ENCODE assay signal across 7 mouse cellular contexts in genomic region chr9:48494817-48495547, GRCm38 (mm10). TPM values are rescaled to one million over a fixed set of nuclear protein-coding genes. Genes with fewer than 3 reads are reported as not detected.
DNase-seq lines count a peak whose midpoint lies in the region; ATAC-seq and TF ChIP-seq lines count a peak whose summit lies in the region.

Gene Rbm7 (minus strand): TSS chr9:48495299.
Gene Gm5617 (plus strand): TSS chr9:48495442.

- peak; percentile 99 for ATAC-seq in intestine, postnatal 0 days
- ATAC-seq in midbrain, embryonic 12.5 days (ENCODE audit: low FRiP score, low read depth) = peak; percentile 100

- peak within 1 kb of the TSS; percentile 86 for H3K4me2 ChIP-seq in intestine, postnatal 0 days (replicated peaks; ENCODE audit: low read depth)
- peak within 1 kb of the TSS; percentile 85 for H3K4me2 ChIP-seq in midbrain, embryonic 12.5 days (replicated peaks)

- peaks cover 39% of the 10 kb centered on the region for H3K36me3 ChIP-seq in embryonic facial prominence, embryonic 10.5 days (replicated peaks)
- H3K36me3 ChIP-seq in intestine, postnatal 0 days (ENCODE audit: control insufficient read depth, insufficient read depth) = peaks cover 30% of the 10 kb centered on the region
- peaks cover 31% of the 10 kb centered on the region for H3K36me3 ChIP-seq in midbrain, embryonic 12.5 days
- H3K36me3 ChIP-seq in small intestine, adult 2 months (ENCODE audit: control insufficient read depth, insufficient read depth, low read length) = peaks cover 27% of the 10 kb centered on the region

- H3K27ac ChIP-seq in embryonic facial prominence, embryonic 10.5 days (replicated peaks) = peak within 1 kb of the TSS; percentile 96
- H3K27ac ChIP-seq in intestine, postnatal 0 days (ENCODE audit: low read depth, low read length) = peak within 1 kb of the TSS; percentile 94
- H3K27ac ChIP-seq in midbrain, embryonic 12.5 days (replicated peaks) = peak within 1 kb of the TSS; percentile 90
- H3K27ac ChIP-seq in small intestine, adult 2 months (ENCODE audit: insufficient read depth, low read depth, low read length) = peak within 1 kb of the TSS; percentile 89

- DNase-seq in adrenal gland, postnatal 10 days = peak; percentile 96
- DNase-seq in embryonic facial prominence, embryonic 10.5 days (ENCODE audit: low spot score) = peak; percentile 94
- no peak for DNase-seq in gonadal fat pad, adult 2 months (ENCODE audit: low read depth)
- DNase-seq in left cerebral cortex, postnatal 4 days = peak; percentile 96

- H3K27me3 ChIP-seq in embryonic facial prominence, embryonic 10.5 days (replicated peaks; ENCODE audit: low read depth, poor library complexity, severe bottlenecking) = peaks cover 8% of the 10 kb centered on the region; the same call in 1 of the 2 replicates
- no peaks in the 10 kb centered on the region for H3K27me3 ChIP-seq in intestine, postnatal 0 days (replicated peaks; ENCODE audit: control insufficient read depth, insufficient read depth, low read length)
- H3K27me3 ChIP-seq in midbrain, embryonic 12.5 days = no peaks in the 10 kb centered on the region
- no peaks in the 10 kb centered on the region for H3K27me3 ChIP-seq in small intestine, adult 2 months (ENCODE audit: control insufficient read depth, insufficient read depth, low read length)

- TF ChIP-seq CTCF in intestine, postnatal 0 days (IDR thresholded peaks at IDR 0.05; ENCODE audit: low read depth) = no peak
- no peak for TF ChIP-seq CTCF in small intestine, adult 2 months (IDR thresholded peaks at IDR 0.05; ENCODE audit: extremely low read depth, insufficient read length, insufficient replicate concordance, low read depth, low read length)

- peak within 1 kb of the TSS; percentile 83 for H3K4me3 ChIP-seq in embryonic facial prominence, embryonic 10.5 days
- H3K4me3 ChIP-seq in intestine, postnatal 0 days (ENCODE audit: low read depth, low read length) = peak within 1 kb of the TSS; percentile 92
- H3K4me3 ChIP-seq in midbrain, embryonic 12.5 days = peak within 1 kb of the TSS; percentile 79
- H3K4me3 ChIP-seq in small intestine, adult 2 months (ENCODE audit: low read depth, low read length) = peak within 1 kb of the TSS; percentile 84

- under 1% methylated on average over 72 of the region's 72 CpGs for WGBS in embryonic facial prominence, embryonic 10.5 days
- WGBS in intestine, postnatal 0 days = under 1% methylated on average over 72 of the region's 72 CpGs
- 1% methylated on average over 72 of the region's 72 CpGs for WGBS in midbrain, embryonic 12.5 days
- WGBS in small intestine, adult 2 months = 1% methylated on average over 72 of the region's 72 CpGs

- TF ChIP-seq POLR2A in small intestine, adult 2 months (IDR thresholded peaks at IDR 0.05; ENCODE audit: low read depth, low read length) = peak; percentile 94

- no peaks in the 10 kb centered on the region for H3K9me3 ChIP-seq in embryonic facial prominence, embryonic 10.5 days
- H3K9me3 ChIP-seq in intestine, postnatal 0 days (ENCODE audit: control insufficient read depth) = no peaks in the 10 kb centered on the region
- no peaks in the 10 kb centered on the region for H3K9me3 ChIP-seq in midbrain, embryonic 12.5 days

- peak within 1 kb of the TSS; percentile 87 for H3K9ac ChIP-seq in intestine, postnatal 0 days (ENCODE audit: low read depth, low read length)
- H3K9ac ChIP-seq in midbrain, embryonic 12.5 days (replicated peaks) = peak within 1 kb of the TSS; percentile 77

- H3K4me1 ChIP-seq in embryonic facial prominence, embryonic 10.5 days = peaks cover 16% of the 10 kb centered on the region
- no peaks in the 10 kb centered on the region for H3K4me1 ChIP-seq in intestine, postnatal 0 days (replicated peaks; ENCODE audit: control insufficient read depth, insufficient read depth, low read length)
- peaks cover 16% of the 10 kb centered on the region for H3K4me1 ChIP-seq in midbrain, embryonic 12.5 days
- H3K4me1 ChIP-seq in small intestine, adult 2 months (ENCODE audit: control insufficient read depth, insufficient read depth, insufficient read length, low read length) = peaks cover 7% of the 10 kb centered on the region; the same call in 1 of the 2 replicates

- intact Hi-C loops in left cerebral cortex, postnatal 4 days (cut with DNase I) = no loop called here

RNA-seq across cellular contexts. Expression of gene Rbm7, which starts in this region (rescaled TPM):
- total RNA-seq in adrenal gland, postnatal 10 days (2021) = 10 to 100 TPM; 64.6 to 70.9 TPM
- 115 and 118 TPM in 2 replicates for polyA plus RNA-seq in embryonic facial prominence, embryonic 10.5 days (2016; fragmentation: Nextera tagmentation; extraction: Ambion mirVana)
- 37.3 and 38.0 TPM in 2 replicates for polyA plus RNA-seq in gonadal fat pad, adult 2 months (2012; rRNA removed)
- 73.5 and 74.0 TPM in 2 replicates for polyA plus RNA-seq in intestine, postnatal 0 days (2015; fragmentation: Nextera tagmentation; extraction: Ambion mirVana)
- 10 to 100 TPM; 39.2 to 42.9 TPM for total RNA-seq in left cerebral cortex, postnatal 4 days (2021)
- 98.0 and 106 TPM in 2 replicates for polyA plus RNA-seq in midbrain, embryonic 12.5 days (2016; fragmentation: Nextera tagmentation; extraction: Ambion mirVana)
- 10.0 and 10.4 TPM in 2 replicates for polyA plus RNA-seq in small intestine, adult 2 months (2012; rRNA removed)

RNA-seq across cellular contexts. Expression of gene Gm5617, which starts in this region (rescaled TPM):
- total RNA-seq in adrenal gland, postnatal 10 days (2021) = 10 to 100 TPM; 52.7 to 58.4 TPM
- 26.8 and 27.9 TPM in 2 replicates for polyA plus RNA-seq in embryonic facial prominence, embryonic 10.5 days (2016; fragmentation: Nextera tagmentation; extraction: Ambion mirVana)
- polyA plus RNA-seq in gonadal fat pad, adult 2 months (2012; rRNA removed) = 170 and 207 TPM in 2 replicates
- 72.0 and 72.3 TPM in 2 replicates for polyA plus RNA-seq in intestine, postnatal 0 days (2015; fragmentation: Nextera tagmentation; extraction: Ambion mirVana)
- total RNA-seq in left cerebral cortex, postnatal 4 days (2021) = 10 to 100 TPM in 1 of 2 experiments, 1 to 10 TPM in 1; 7.3 to 10.1 TPM
- polyA plus RNA-seq in midbrain, embryonic 12.5 days (2016; fragmentation: Nextera tagmentation; extraction: Ambion mirVana) = 40.6 and 41.7 TPM in 2 replicates
- 38.3 and 68.0 TPM in 2 replicates for polyA plus RNA-seq in small intestine, adult 2 months (2012; rRNA removed)

Comparison
In these comparisons a context has a peak if more than half of its experiments do, and no peak if none do; other contexts are left out.
1. RNA of gene Gm5617 (total RNA-seq): 52.7 to 58.4 TPM in adrenal gland, postnatal 10 days; 7.3 to 10.1 TPM in left cerebral cortex, postnatal 4 days; every median in the first group is over 4 times any median in the second.
2. Peak in every context shown above with its lines, with median percentiles within 50 percentile points of each other: H3K27ac ChIP-seq and H3K4me3 ChIP-seq.